Mouse (Mus musculus) forebrain, embryonic 11.5 days (tissue): Measurements from ENCODE around the gene Gpa33. TPM values are rescaled to one million over a fixed set of nuclear protein-coding genes. Genes with fewer than 3 reads are reported as not detected.

Source experiments
- ATAC-seq: fragments of 200-750 bp; cut with Nextera tagmentation; replicated peaks from 2 replicates; pipeline ENCODE4 v1.8.0; 2017; ENCODE audit warnings: moderate TSS enrichment; ENCODE audit not compliant: low FRiP score
- DNase-seq: peaks from one replicate; pipeline ENCODE4 v3.0.0-alpha.2; 2017; ENCODE audit warnings: low spot score
- H3K27ac ChIP-seq: fragments of 300-500 bp; sonication (generic); 2 replicates; pipeline ENCODE4 v1.5.1; 2014; ENCODE audit warnings: low read depth, low read length
- H3K27me3 ChIP-seq: fragments of 300-500 bp; sonication (generic); 2 replicates; pipeline ENCODE4 v1.6.1; 2014; ENCODE audit warnings: mild to moderate bottlenecking, low read length, mixed read lengths; ENCODE audit not compliant: control insufficient read depth, insufficient read depth
- H3K36me3 ChIP-seq: fragments of 300-500 bp; sonication (generic); 2 replicates; pipeline ENCODE4 v1.6.1; 2014; ENCODE audit warnings: mild to moderate bottlenecking, low read length, moderate library complexity, mixed read lengths; ENCODE audit not compliant: control insufficient read depth, insufficient read depth
- H3K4me1 ChIP-seq: fragments of 300-500 bp; sonication (generic); replicated peaks from 2 replicates; pipeline ENCODE4 v1.6.1; 2014; ENCODE audit warnings: low read length, mixed read lengths; ENCODE audit not compliant: control insufficient read depth, insufficient read depth
- H3K4me2 ChIP-seq: fragments of 300-500 bp; sonication (generic); 2 replicates; pipeline ENCODE4 v1.6.1; 2014; ENCODE audit warnings: low read depth, mild to moderate bottlenecking, low read length, moderate library complexity, mixed read lengths; ENCODE audit not compliant: severe bottlenecking
- H3K4me3 ChIP-seq: fragments of 300-500 bp; sonication (generic); 2 replicates; pipeline ENCODE4 v1.5.1; 2014; ENCODE audit warnings: low read depth, low read length
- H3K9ac ChIP-seq: fragments of 300-500 bp; sonication (generic); 2 replicates; pipeline ENCODE4 v1.6.1; 2014; ENCODE audit warnings: low read length
- H3K9me3 ChIP-seq: fragments of 300-500 bp; sonication (generic); 2 replicates; pipeline ENCODE4 v1.6.1; 2016; ENCODE audit warnings: low read length, mixed read lengths; ENCODE audit not compliant: control insufficient read depth
- WGBS: fragments of 180-500 bp; shearing (Covaris S2); extraction: QIAGEN DNeasy Blood & Tissue Kit; methylation state at CpG from one replicate; pipeline ENCODE4 v1.1.7; 2014; 5-methylcytosine and 5-hydroxymethylcytosine counted together
- polyA plus RNA-seq: library from polyadenylated mRNA; unstranded; fragments of >200 nt; fragmentation: Nextera tagmentation; extraction: Ambion mirVana; gene quantifications from 2 replicates; pipeline ENCODE4 v1.2.1, GENCODE M21; 2014

Gpa33 gene
- polyA plus RNA-seq, 1 experiment from 2014 or later, result 0.12 TPM

DNA sequence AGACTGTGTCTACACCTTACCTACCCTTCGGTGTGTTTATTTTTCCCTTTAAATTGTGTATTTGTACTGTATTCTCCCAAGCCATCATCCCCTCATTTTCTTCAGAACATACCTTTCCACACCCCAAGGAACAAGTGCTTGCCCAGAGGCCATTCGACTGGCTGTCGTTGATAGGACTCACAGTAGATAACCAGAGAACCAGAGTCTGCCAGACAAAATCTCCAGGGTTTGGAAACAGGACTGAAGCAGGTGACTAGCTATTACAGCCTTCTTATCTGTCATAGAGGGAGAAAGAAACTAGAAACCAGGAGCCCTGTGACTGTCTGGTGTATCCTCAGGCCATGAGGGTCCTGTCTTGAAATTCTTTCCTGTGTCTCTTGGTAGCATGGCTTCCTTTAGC lies 25.2 kb upstream of the Gpa33 start:
- Histone ChIP-seq H3K9me3 (no peaks in the 10 kb centered on the region), H3K36me3 (no peaks in the 10 kb centered on the region), H3K9ac (no peak overlapping the region), H3K27ac (no peak overlapping the region), H3K4me2 (no peak overlapping the region), H3K27me3 (no peaks in the 10 kb centered on the region), H3K4me3 (no peak overlapping the region), H3K4me1 (no peaks in the 10 kb centered on the region)
- WGBS, result 95% methylated on average over 3 of the region's 3 CpGs
- no peak for DNase-seq
- no peak for ATAC-seq

DNA sequence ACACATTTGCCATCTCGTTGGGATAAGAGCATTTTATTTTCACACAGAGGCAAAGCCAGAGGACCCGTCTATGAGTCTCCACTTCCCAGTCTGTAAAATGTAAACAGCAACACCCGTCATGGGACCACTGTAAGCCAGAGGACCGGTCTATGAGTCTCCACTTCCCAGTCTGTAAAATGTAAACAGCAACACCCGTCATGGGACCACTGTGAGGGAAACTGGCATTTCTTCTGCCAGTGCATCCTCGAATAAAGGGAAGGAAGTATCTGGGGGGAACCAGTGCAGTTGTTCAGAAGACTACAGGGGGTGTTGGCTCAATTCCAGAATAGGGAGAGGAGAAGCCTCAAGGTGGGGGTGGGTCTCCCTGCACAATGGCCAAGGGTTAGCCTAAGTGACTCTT lies 24.6 kb upstream of the Gpa33 start:
- Histone ChIP-seq H3K9ac (no peak overlapping the region), H3K27ac (no peak overlapping the region), H3K36me3 (no peaks in the 10 kb centered on the region), H3K9me3 (no peaks in the 10 kb centered on the region), H3K27me3 (no peaks in the 10 kb centered on the region), H3K4me2 (no peak overlapping the region), H3K4me3 (no peak overlapping the region), H3K4me1 (no peaks in the 10 kb centered on the region)
- ATAC-seq (no peak), DNase-seq (no peak)
- 86% methylated on average over 6 of the region's 6 CpGs for WGBS

DNA sequence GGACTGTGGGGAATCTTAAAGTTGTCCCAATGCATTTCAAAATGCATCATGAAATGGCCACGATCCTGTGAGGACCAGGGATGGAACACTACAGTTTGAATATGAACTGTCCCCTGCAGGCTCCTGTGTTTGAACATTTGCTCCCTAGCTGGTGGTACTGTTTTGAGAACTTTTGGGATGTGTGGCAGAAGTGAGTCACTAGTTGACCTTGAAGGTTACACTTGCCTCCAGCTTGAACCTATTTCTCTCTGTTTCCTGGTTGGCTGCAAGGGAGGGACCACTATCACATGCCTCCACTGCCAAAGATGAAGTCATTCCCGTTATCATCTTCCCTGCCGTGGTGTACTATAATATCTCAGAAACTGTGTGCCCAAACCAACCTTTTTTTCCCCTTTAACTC lies 15.1 kb upstream of the Gpa33 start:
- H3K4me1 ChIP-seq, result no peaks in the 10 kb centered on the region
- H3K4me3 ChIP-seq, result no peak overlapping the region
- H3K9me3 ChIP-seq, result no peaks in the 10 kb centered on the region
- no peak overlapping the region for H3K9ac ChIP-seq
- no peaks in the 10 kb centered on the region for H3K27me3 ChIP-seq
- H3K27ac ChIP-seq, result no peak overlapping the region
- no peak for DNase-seq
- no peaks in the 10 kb centered on the region for H3K36me3 ChIP-seq
- no peak overlapping the region for H3K4me2 ChIP-seq
- 91% methylated on average over 3 of the region's 3 CpGs for WGBS
- no peak for ATAC-seq

DNA sequence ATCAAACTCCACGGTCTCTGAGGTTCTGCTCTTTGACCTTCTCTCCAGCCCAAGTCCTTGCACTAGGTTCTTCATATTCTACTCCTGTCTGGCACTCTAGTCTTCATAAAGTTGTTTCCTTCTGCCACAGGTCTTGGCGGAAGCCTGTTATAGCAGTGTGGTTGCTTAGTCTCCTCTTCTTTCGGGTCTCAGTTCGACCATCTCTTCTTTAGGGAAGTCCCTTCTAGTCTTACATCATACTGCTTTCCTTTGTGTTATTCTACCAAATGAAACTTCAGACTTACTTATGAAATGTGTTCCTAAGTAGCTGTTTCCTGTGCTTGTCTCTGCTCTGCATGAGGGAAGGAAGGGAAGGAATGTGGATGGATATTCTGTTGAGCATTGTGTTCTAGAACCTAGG lies 14.3 kb upstream of the Gpa33 start:
- 91% methylated on average over 4 of the region's 4 CpGs for WGBS
- ATAC-seq, result no peak
- H3K27me3 ChIP-seq, result no peaks in the 10 kb centered on the region

DNA sequence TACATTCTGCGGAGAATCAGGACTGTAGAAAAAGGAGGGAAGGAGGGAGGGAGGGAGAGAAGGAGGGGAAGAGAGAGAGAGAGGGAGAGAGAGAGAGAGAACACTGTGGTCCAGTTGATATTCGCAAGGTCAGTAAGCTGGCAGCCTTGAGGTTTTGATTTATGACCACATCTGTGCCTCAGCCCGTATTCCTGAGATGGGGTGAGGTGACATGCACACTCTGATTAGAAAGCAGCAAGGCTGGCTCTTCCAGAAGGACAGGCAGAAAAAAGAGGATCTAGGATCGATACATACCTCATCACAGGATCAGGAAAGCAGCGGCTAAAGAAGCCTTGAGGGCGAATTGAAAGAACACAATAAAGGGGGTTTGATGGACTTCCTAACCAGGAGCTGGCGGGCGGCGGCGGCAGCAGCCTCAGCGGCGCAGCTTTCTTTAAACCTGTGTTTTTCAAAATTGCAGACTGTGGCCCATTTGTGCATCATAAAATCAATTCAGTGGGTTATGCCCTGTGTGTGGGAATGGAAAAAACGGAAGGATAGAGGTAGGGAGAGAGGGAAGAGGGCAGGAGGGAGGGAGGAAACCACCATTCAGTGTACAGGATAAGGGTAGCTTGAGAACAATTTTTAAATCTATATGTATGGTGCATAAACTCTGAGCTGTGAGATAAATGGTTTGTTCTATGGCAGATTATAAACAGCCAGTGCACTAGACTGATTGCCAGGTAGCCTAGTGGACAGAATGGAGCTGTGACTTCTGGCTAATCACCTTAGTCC lies 12.0 kb upstream of the Gpa33 start:
- no peak for ATAC-seq
- H3K9ac ChIP-seq, result no peak overlapping the region

More for the DNA sequence above, 14.3 kb upstream of the Gpa33 start:
- Histone ChIP-seq H3K36me3 (no peaks in the 10 kb centered on the region), H3K9ac (no peak overlapping the region), H3K9me3 (no peaks in the 10 kb centered on the region), H3K27ac (no peak overlapping the region), H3K4me3 (no peak overlapping the region), H3K4me1 (no peaks in the 10 kb centered on the region), H3K4me2 (no peak overlapping the region)
- no peak for DNase-seq

DNA sequence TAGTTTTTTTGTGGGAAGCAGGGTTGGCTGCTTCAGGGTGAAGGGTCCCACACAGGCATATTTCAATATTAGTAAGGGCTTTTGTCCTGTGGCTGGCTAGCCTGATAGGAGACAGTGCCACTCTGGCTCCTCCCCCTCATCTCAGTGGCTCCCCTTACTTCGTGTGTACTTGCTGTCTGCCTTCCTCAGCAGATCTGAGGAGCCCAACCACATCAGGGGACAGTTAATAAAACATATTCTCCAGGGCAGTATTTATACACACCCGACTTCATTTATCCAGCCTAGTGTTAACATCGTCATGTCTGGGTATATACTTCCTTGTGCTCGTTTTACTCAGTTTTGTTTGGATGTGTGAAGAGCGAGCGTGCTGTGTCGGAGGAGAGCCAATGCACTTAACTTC lies 7.9 kb upstream of the Gpa33 start:
- Histone ChIP-seq H3K36me3 (no peaks in the 10 kb centered on the region), H3K9me3 (no peaks in the 10 kb centered on the region; the same call in 1 of the 2 replicates), H3K4me3 (no peak overlapping the region), H3K4me1 (no peaks in the 10 kb centered on the region), H3K27me3 (no peaks in the 10 kb centered on the region), H3K9ac (no peak overlapping the region), H3K27ac (no peak overlapping the region), H3K4me2 (no peak overlapping the region)
- 82% methylated on average over 7 of the region's 7 CpGs for WGBS
- no peak for ATAC-seq
- peak; percentile 28 for DNase-seq

More for the DNA sequence above, 12.0 kb upstream of the Gpa33 start:
- Histone ChIP-seq H3K4me3 (no peak overlapping the region), H3K27ac (no peak overlapping the region), H3K36me3 (no peaks in the 10 kb centered on the region), H3K4me1 (no peaks in the 10 kb centered on the region), H3K4me2 (no peak overlapping the region), H3K9me3 (no peaks in the 10 kb centered on the region; the same call in 1 of the 2 replicates), H3K27me3 (no peaks in the 10 kb centered on the region)
- WGBS, result 57% methylated on average over 13 of the region's 13 CpGs
- no peak for DNase-seq

DNA sequence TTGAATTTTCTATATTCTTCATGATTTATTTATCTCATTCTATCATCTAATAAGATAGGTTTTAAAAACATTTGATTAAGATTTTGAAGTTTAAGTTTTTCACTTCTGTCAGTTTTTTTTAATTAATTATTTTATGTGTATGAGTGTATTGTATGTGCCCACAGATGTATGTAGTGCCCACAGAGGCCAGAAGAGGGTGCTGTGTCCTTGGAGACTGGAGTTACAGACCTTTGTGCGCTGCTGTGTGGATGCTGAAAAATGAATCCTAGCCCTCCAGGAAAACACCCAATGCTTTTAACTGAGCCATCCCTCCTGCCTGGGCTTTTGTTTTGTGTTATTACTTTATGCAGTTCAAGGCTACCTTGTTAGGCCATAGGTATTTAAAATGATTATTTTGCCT lies 7.0 kb upstream of the Gpa33 start:
- 90% methylated on average over 1 of the region's 1 CpGs for WGBS
- Histone ChIP-seq H3K9me3 (no peaks in the 10 kb centered on the region; the same call in 1 of the 2 replicates), H3K9ac (no peak overlapping the region), H3K27me3 (no peaks in the 10 kb centered on the region), H3K27ac (no peak overlapping the region), H3K4me1 (no peaks in the 10 kb centered on the region), H3K36me3 (no peaks in the 10 kb centered on the region), H3K4me2 (no peak overlapping the region), H3K4me3 (no peak overlapping the region)
- DNase-seq (peak; percentile 21), ATAC-seq (no peak)

DNA sequence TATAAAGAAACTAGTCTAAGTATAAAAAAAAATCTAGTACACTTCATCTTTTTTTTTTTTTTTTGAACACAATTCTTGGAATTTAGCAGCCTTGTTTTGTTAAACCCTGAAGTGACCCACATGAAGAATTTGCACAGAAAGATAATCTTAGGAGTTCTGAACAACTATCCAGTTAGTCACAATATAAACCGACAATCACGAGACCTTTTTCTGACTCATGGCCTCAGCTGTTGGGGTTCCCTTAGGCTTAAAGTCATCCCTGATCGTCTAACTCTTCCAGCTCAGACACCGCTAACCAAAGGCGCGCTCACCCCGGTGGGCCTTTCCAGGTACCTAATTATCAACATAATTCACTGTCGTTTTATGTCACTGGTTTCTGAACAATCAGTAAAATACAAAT lies 6.3 kb upstream of the Gpa33 start:
- no peak overlapping the region for H3K9ac ChIP-seq
- H3K27me3 ChIP-seq, result no peaks in the 10 kb centered on the region
- H3K9me3 ChIP-seq, result no peaks in the 10 kb centered on the region; the same call in 1 of the 2 replicates
- H3K27ac ChIP-seq, result no peak overlapping the region
- H3K4me2 ChIP-seq, result no peak overlapping the region
- DNase-seq, result peak; percentile 20
- 92% methylated on average over 8 of the region's 8 CpGs for WGBS
- no peak for ATAC-seq
- H3K4me1 ChIP-seq, result no peaks in the 10 kb centered on the region
- H3K4me3 ChIP-seq, result no peak overlapping the region
- H3K36me3 ChIP-seq, result no peaks in the 10 kb centered on the region
